Mouse (Mus musculus) liver, embryonic 16.5 days (tissue): ENCODE results near the gene Rpgrip1. TPM values are rescaled to one million over a fixed set of nuclear protein-coding genes. Genes with fewer than 3 reads are reported as not detected.

Source experiments
- ATAC-seq: fragments of 200-750 bp; cut with Nextera tagmentation; 2 replicates; pipeline ENCODE4 v1.8.0; 2017; ENCODE audit warnings: low read depth, mild to moderate bottlenecking, moderate number of reproducible peaks, moderate library complexity
- H3K27ac ChIP-seq: fragments of 300-500 bp; sonication (generic); 2 replicates; pipeline ENCODE4 v1.5.1; 2014; ENCODE audit warnings: mild to moderate bottlenecking, low read length
- H3K27me3 ChIP-seq: fragments of 300-500 bp; sonication (generic); 2 replicates; pipeline ENCODE4 v1.6.1; 2014; ENCODE audit warnings: low read depth, low read length, mixed read lengths; ENCODE audit not compliant: control insufficient read depth, insufficient read depth
- H3K36me3 ChIP-seq: fragments of 300-500 bp; sonication (generic); 2 replicates; pipeline ENCODE4 v1.6.1; 2014; ENCODE audit warnings: mild to moderate bottlenecking; ENCODE audit not compliant: control insufficient read depth, insufficient read depth
- H3K4me1 ChIP-seq: fragments of 300-500 bp; sonication (generic); 2 replicates; pipeline ENCODE4 v1.6.1; 2014; ENCODE audit warnings: low read depth, low read length, mixed read lengths; ENCODE audit not compliant: control insufficient read depth
- H3K4me2 ChIP-seq: fragments of 300-500 bp; sonication (generic); 2 replicates; pipeline ENCODE4 v1.6.1; 2014; ENCODE audit warnings: low read depth, low read length, mixed read lengths
- H3K4me3 ChIP-seq: fragments of 300-500 bp; sonication (generic); 2 replicates; pipeline ENCODE4 v1.5.1; 2014; ENCODE audit warnings: low read depth, mild to moderate bottlenecking, low read length
- H3K9ac ChIP-seq: fragments of 300-500 bp; sonication (generic); 2 replicates; pipeline ENCODE4 v1.6.1; 2014; ENCODE audit warnings: low read depth, low read length
- H3K9me3 ChIP-seq: fragments of 300-500 bp; sonication (generic); replicated peaks from 2 replicates; pipeline ENCODE4 v1.6.1; 2016; ENCODE audit warnings: low read length; ENCODE audit not compliant: control insufficient read depth
- WGBS: fragments of 180-500 bp; shearing (Covaris S2); extraction: QIAGEN DNeasy Blood & Tissue Kit; methylation state at CpG from one replicate; pipeline ENCODE4 v1.1.7; 2014; ENCODE audit not compliant: insufficient replicate concordance; 5-methylcytosine and 5-hydroxymethylcytosine counted together
- polyA plus RNA-seq: library from polyadenylated mRNA; unstranded; fragments of >200 nt; fragmentation: Nextera tagmentation; extraction: Ambion mirVana; gene quantifications from 2 replicates; pipeline ENCODE4 v1.2.1, GENCODE M21; 2015

The Rpgrip1 gene
- polyA plus RNA-seq, 1 experiment from 2014 or later: 34.5 TPM

GRCm38 (mm10) chr14:52166571-52166970 lies 56.1 kb downstream of the Rpgrip1 start:
- peaks cover 57% of the 10 kb centered on the region for H3K36me3 ChIP-seq
- H3K4me2 ChIP-seq: no peak overlapping the region
- 82% methylated on average over 2 of the region's 2 CpGs for WGBS
- no peaks in the 10 kb centered on the region for H3K4me1 ChIP-seq
- ATAC-seq: no peak
- H3K9me3 ChIP-seq: no peaks in the 10 kb centered on the region
- no peaks in the 10 kb centered on the region for H3K27me3 ChIP-seq
- H3K27ac ChIP-seq: no peak overlapping the region
- H3K9ac ChIP-seq: no peak overlapping the region
- no peak overlapping the region for H3K4me3 ChIP-seq

- Histone ChIP-seq H3K36me3 (peaks cover 5% of the 10 kb centered on the region; the same call in 1 of the 2 replicates), H3K9me3 (no peaks in the 10 kb centered on the region), H3K27ac (no peak overlapping the region), H3K4me1 (peaks cover 7% of the 10 kb centered on the region), H3K9ac (no peak overlapping the region), H3K4me2 (no peak overlapping the region), H3K27me3 (no peaks in the 10 kb centered on the region), H3K4me3 (no peak overlapping the region)
- no peak for ATAC-seq
- WGBS: 41% methylated on average over 1 of the region's 1 CpGs
Measured at GRCm38 (mm10) chr14:52188788-52189187, 78.3 kb downstream of the Rpgrip1 start.

- H3K9me3 ChIP-seq: no peaks in the 10 kb centered on the region
- ATAC-seq: no peak
- H3K4me1 ChIP-seq: peaks cover 7% of the 10 kb centered on the region
- no peak overlapping the region for H3K4me3 ChIP-seq
- peaks cover 5% of the 10 kb centered on the region; the same call in 1 of the 2 replicates for H3K36me3 ChIP-seq
- 52% methylated on average over 2 of the region's 2 CpGs for WGBS
- H3K4me2 ChIP-seq: no peak overlapping the region
- H3K27me3 ChIP-seq: no peaks in the 10 kb centered on the region
- no peak overlapping the region for H3K9ac ChIP-seq
- no peak overlapping the region for H3K27ac ChIP-seq
Measured at GRCm38 (mm10) chr14:52189519-52189918, 79.0 kb downstream of the Rpgrip1 start.

GRCm38 (mm10) chr14:52190740-52191359 lies 80.3 kb downstream of the Rpgrip1 start:
- H3K4me2 ChIP-seq: no peak overlapping the region
- H3K4me1 ChIP-seq: peaks cover 9% of the 10 kb centered on the region
- H3K27me3 ChIP-seq: no peaks in the 10 kb centered on the region
- H3K36me3 ChIP-seq: peaks cover 5% of the 10 kb centered on the region; the same call in 1 of the 2 replicates
- ATAC-seq: peak; percentile 88
- H3K9ac ChIP-seq: no peak overlapping the region
- no peak overlapping the region for H3K4me3 ChIP-seq
- no peaks in the 10 kb centered on the region for H3K9me3 ChIP-seq
- peak overlapping the region; percentile 46 for H3K27ac ChIP-seq

- peaks cover 31% of the 10 kb centered on the region for H3K4me1 ChIP-seq
- no peak for ATAC-seq
Measured at GRCm38 (mm10) chr14:52195691-52196090, 85.2 kb downstream of the Rpgrip1 start.

GRCm38 (mm10) chr14:52196230-52197155 lies 86.0 kb downstream of the Rpgrip1 start:
- H3K27me3 ChIP-seq: no peaks in the 10 kb centered on the region
- ATAC-seq: peak; percentile 37
- H3K9ac ChIP-seq: peak overlapping the region; percentile 97
- peak overlapping the region; percentile 95 for H3K4me3 ChIP-seq
- H3K36me3 ChIP-seq: peaks cover 7% of the 10 kb centered on the region
- under 1% methylated on average over 57 of the region's 59 CpGs for WGBS
- peak overlapping the region; percentile 99 for H3K27ac ChIP-seq
- peaks cover 28% of the 10 kb centered on the region for H3K4me1 ChIP-seq
- peak overlapping the region; percentile 59 for H3K4me2 ChIP-seq
- no peaks in the 10 kb centered on the region for H3K9me3 ChIP-seq

More at GRCm38 (mm10) chr14:52195691-52196090, 85.2 kb downstream of the Rpgrip1 start:
- peak overlapping the region; percentile 95 for H3K4me3 ChIP-seq
- H3K4me2 ChIP-seq: peak overlapping the region; percentile 59
- WGBS: 4% methylated on average over 3 of the region's 3 CpGs
- H3K36me3 ChIP-seq: peaks cover 7% of the 10 kb centered on the region
- H3K9ac ChIP-seq: peak overlapping the region; percentile 97
- no peak overlapping the region; the same call in 1 of the 2 replicates for H3K27ac ChIP-seq
- no peaks in the 10 kb centered on the region for H3K9me3 ChIP-seq
- no peaks in the 10 kb centered on the region for H3K27me3 ChIP-seq

- Histone ChIP-seq H3K27me3 (no peaks in the 10 kb centered on the region), H3K4me2 (peak within 1 kb of the TSS; percentile 59), H3K9me3 (no peaks in the 10 kb centered on the region), H3K4me1 (peaks cover 28% of the 10 kb centered on the region), H3K9ac (peak within 1 kb of the TSS; percentile 97), H3K27ac (peak within 1 kb of the TSS; percentile 99), H3K4me3 (peak within 1 kb of the TSS; percentile 95), H3K36me3 (peaks cover 7% of the 10 kb centered on the region)
- ATAC-seq: peak; percentile 88
- WGBS: under 1% methylated on average over 59 of the region's 59 CpGs
Measured at GRCm38 (mm10) chr14:52197156-52197878, 86.8 kb downstream of the Rpgrip1 start, which contains the start of gene Supt16. Supt16 (minus strand) TSS chr14:52197416.

- no peak for ATAC-seq
- H3K9ac ChIP-seq: peak overlapping the region; percentile 58
- H3K36me3 ChIP-seq: peaks cover 5% of the 10 kb centered on the region
- peaks cover 28% of the 10 kb centered on the region for H3K4me1 ChIP-seq
- WGBS: 10% methylated on average over 3 of the region's 3 CpGs
- H3K27ac ChIP-seq: peak overlapping the region; percentile 74
- H3K4me2 ChIP-seq: peak overlapping the region; percentile 59
- no peaks in the 10 kb centered on the region for H3K27me3 ChIP-seq
- H3K4me3 ChIP-seq: peak overlapping the region; percentile 51
- no peaks in the 10 kb centered on the region for H3K9me3 ChIP-seq
Measured at GRCm38 (mm10) chr14:52198141-52198540, 87.6 kb downstream of the Rpgrip1 start.
